Mouse (Mus musculus) right cerebral cortex, adult 2 months (tissue): Measurements from ENCODE around the gene Cldn15.

Experiments used
- DNase-seq, 2 experiments: peaks; one replicate each; pipeline ENCODE4 v3.0.0; 2021 to 2022; ENCODE audit warnings: low spot score in 2 of 2

Cldn15 gene

DNA sequence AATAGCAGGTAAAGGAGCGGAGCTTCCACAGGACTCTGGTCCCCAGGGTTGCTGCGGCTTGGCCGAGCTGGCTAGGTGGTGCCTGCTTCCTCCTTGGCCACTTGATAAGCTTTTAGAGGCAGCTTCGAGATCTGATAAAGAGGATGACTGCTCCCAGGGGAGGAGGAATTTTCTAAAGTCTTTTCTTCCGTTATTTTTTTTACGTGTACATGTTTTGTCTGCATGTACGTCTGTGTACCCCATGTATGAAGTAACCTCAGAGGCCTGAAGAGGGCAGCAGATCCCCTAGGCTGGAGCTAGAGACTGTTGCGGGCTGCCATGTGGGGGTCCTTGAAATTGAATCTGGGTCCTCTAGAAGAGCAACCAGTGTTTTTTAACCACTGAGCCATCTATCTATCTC is 14.6 kb downstream of the Cldn15 start:
- DNase-seq, result no peak

DNA sequence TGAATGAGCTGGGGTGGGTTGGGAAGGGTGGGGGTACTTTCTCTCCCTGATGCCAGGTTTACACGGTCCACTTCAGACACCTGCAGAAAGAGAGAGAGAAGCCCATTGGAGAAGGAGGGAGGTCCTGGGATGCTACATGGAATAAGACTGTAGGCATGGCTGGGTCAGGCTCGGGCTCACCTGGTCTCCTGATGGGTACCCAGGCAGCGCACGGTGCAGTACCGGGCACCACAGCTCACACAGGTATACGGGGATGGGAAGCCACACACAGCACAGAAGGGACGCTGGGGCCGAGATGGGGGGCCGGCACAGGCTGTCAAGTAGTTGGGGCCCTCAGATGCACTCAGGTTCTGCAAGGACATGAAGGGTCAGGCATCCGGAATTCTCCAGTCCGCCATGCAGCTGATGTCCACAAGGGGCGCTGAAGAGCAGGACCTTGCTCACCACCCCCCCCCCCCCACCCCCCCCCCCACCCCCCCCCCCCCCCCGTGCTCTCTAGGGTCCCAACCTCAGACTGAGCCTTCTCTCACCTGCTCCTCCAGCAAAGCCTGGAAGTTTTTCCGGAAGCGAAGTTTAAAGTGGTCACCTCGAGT is 16.0 kb downstream of the Cldn15 start:
- peak in 1 of 2 experiments; percentile 45 for DNase-seq

DNA sequence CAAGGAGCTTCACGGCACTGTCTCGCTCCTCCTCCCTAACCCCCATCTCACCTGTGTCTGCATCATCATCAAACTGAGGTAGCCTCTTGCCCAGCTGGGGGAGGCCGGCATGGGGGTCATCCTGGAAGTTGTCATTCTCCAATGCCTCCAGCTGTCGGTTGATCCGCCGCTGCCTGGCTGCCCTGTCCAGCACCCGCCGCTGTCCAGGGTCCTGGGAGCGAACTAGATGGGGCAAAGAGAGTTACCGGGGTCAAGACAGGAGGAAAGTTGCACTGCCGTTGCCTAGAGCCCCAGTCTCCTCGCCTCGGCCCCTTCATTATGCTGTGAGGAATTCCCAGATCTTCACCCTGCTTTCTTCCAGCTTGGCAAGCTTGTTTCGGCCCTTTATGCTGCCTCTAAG is 18.4 kb downstream of the Cldn15 start:
- no peak for DNase-seq

DNA sequence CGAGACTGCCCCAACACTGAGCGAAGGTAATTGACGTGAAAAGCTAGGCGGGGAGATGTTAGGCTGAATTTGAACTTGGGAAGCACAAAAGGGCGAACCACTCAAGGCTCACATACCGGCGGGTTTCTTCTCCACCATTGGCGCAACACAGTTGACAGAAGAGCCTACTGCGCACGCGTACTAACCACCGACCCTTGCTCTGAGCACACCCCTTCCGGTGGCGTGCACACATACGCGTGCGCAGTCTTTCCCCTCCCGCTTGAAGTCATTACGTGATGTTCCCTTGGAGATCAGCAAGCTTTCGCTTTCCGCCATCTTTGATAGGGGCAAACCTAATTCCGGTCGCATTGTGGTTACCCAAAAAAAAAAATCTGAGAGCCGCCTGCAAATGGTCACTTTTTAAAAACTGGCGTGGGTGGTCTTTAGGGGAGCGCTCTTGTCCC is 20.3 kb downstream of the Cldn15 start, which contains the start of gene Plod3:
Gene Plod3, plus strand, starts transcription at position 325 of the 443 bp plus-strand sequence.
- peak; percentile 96 for DNase-seq

DNA sequence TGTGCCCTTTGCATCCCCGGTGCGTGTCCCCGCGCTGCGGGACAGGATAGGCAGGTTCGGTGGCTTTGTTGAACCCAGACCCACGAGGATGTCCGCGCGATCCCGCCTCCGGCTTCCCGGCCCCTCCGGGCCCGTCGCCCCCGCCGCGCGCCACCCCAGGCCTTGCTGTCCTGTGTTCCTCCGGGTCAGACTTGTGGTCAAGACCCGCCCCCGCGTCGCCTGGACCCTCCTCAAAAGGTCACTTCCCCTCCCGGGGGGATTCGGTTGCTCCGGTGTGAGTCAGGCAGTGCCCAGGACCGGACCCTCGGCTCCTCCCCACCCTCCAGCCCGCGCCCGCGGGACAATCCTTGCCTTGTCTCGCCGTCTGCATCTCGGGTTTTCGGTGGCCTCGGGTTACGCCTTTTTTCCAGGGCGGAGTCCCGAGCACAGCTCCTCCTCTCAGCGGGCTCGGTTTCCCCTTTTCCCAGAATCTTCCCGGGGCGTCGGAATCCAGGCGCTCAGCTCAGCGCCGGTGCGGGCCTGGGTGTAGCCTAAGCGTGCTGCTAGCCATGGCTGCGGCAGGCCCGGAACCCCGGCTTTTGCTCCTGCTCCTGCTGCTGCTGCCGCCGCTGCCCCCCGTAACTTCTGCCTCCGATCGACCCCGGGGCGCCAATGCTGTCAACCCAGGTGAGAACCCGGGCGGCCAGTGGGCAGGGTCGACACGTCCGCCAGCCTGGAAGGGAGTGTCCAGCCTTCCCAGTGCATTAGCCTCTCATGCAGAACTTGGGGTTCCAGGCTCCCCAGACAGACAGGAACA is 20.9 kb downstream of the Cldn15 start:
- peak; percentile 76 to 77 for DNase-seq

DNA sequence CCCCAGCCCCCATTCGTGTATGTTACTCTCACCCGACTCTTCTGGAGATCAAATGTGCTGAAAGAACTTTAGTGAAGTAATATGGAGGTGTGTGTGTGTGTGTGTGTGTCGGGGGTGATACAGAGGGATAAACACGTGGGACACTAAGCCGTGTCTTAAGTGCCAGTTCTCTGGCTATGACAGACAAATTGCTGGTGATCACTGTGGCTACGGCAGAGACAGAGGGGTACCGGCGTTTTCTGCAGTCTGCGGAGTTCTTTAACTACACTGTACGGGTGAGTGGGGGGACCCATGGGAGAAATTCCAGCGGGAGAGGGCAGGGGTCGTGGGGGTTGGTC is 21.5 kb downstream of the Cldn15 start, which contains the start of gene Znhit1:
Gene Znhit1, minus strand, starts transcription at position 88 of the 338 bp plus-strand sequence.
- DNase-seq, result no peak

DNA sequence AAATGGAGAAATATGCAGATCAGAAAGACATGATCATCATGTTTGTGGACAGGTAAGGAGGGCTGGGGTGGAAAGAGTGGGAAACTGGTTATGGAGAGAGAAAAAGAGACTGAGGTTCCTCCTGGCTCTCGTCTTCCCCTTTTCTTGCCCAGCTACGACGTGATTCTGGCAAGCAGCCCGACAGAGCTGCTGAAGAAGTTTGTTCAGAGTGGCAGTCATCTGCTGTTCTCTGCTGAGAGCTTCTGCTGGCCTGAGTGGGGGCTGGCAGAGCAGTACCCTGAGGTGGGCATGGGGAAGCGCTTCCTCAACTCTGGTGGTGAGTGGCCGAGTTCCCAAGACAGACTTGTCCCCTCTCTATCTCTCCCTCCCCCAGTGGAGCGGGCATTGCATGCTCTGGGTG is 22.0 kb downstream of the Cldn15 start:
- DNase-seq, result peak; percentile 28 to 41

DNA sequence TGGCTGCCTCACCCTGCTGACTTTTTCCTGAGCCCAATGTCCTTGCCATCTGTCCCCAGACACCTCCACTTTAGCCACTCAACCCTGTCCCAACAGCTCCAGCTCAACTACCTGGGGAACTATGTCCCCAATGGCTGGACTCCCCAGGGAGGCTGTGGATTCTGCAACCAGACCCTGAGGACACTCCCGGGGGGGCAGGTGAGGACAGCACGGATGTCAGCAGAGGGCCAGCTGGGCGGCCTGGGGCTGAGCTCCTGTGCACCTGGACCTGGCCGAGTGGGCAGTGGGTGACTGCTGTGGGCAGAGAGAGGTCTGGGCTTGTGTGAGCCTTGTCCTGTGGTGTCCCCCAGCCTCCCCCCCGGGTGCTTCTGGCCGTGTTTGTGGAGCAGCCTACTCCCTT is 23.4 kb downstream of the Cldn15 start:
- DNase-seq, result no peak

DNA sequence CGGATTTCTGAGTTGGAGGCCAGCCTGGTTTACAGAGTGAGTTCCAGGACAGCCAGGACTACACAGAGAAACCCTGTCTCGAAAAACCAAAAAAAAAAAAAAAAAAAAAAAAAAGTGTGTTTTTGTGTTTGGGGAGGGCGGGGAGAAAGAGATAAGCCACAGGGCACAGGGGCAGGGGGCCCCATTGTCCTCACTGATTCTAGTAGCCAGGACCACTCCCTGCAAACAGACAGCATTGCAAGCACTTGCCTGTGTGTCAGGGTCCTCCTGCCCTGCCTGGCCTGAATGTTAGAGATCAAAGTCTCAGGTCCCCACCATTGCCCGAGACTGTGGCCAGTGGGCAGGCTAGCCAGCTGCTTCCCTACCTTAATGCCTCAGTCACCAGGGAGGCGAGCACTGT is 33.0 kb downstream of the Cldn15 start:
- DNase-seq, result no peak

DNA sequence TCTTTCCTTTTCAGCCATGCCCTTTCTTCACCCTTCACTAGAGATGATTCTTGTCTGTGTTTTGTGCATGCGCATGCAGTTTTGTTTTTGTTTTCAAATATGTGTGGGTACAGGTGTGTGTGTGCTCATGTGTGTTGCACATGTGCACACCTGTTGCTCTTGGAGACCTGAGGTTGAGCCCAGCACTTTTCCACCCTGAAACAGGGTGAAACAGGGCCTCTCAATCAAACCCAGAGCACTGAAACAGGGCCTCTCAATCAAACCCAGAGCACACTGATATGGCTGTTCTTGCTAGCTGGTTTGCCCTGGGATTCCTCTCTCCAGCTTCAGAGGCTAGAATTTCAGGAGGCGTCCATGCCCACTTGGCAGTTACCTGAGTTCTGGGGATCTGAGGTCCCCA is 34.2 kb downstream of the Cldn15 start:
- no peak for DNase-seq

DNA sequence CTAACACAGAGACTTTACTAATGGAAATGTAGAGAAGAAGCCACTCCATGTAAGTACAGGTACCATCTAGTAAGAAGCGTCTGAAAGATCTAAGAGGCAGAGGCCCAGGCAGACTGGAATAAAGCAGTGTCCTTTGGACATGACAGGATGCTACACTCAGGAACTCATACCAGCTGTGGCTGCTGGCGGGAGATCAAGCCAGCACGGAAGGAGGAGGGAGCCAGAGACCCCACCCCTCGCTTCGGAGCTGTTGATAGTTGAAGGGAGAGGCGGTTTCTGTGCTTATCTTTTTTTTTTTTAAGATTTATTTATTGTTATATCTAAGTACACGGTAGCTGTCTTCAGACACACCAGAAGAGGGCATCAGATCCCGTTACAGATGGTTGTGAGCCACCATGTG is 40.9 kb downstream of the Cldn15 start:
- no peak for DNase-seq

DNA sequence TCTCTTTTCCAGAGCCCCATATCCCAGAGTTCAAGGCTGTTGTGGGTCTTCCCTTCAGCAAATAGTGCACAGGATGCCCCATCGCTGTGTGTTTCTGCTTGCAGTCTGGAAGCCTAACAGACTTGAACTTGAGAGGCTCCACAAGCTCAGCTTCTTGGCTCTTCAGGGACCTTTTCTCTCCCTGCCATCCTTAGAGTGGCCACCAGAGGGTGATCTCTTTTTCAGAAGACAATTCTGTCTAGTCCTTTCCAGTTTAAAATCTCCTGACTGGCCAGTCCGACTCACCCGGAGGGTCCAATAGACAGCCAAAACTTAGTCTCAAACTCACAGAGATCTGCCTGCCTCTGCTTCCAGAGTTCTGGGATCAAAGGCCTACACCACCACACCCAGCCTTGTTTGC is 43.6 kb downstream of the Cldn15 start:
- DNase-seq, result peak; percentile 72 to 75

DNA sequence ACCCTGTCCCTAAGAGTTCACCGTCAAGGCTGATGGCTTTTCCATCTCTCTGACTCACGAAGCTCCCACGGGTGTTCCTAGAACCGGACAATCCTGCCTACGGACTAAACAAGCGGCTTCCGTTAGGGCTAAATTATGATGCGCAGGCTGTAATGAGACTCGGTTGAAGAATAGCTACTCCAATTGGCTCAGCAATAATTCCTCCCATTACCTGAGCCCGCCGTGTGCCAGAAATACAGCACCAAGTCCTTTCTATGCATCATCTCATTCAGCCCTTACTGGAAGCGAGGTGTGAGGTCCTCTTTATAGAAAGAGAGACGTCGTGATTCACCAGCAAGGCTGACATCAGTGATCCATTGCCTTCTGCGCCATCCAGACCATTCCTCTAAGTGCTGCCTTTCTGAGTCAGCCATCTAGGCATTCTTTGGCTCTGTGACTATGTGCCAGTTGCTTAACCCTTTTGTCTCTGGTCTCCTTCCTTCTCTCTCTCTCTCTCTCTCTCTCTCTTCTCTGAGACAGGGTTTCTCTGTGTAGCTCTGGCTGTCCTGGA is 46.1 kb downstream of the Cldn15 start:
- no peak for DNase-seq

DNA sequence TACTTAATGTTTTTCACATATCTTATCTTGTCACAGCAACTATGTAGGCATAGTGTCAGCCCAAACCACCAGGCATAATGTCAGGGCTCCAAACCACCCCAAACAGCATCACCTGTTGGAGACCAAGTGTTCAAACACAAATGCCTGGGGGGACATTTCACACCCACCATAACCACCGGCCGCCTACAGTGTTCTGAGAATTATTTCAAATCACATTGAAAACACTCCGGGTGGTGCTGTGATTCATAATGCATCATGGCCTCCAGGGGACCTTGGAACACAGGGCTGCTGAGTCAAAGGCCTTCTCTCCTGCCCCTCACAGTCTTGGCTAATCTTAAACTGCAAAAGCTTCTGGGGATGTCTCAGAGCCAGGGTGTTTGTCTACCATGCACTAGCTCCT is 49.5 kb downstream of the Cldn15 start:
- no peak for DNase-seq

DNA sequence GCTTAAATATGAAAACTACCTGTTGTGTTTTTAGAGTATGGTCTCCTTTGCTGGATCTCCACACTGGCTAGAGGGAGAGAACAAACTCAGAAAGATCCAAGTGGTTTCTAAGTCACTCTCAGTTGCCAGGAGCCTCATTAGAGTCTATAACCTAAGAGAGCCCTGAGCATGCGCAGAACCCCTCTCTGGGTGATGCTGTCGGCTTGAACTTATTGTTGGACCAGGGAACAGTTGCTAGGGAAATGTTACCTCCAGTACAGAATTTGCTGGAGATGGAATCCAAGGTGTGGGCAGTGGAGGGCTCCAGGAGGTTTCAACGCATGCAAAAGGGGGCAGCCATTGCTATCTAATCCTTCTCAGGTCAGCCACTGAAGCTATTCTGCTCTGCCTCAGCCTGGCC is 57.9 kb downstream of the Cldn15 start:
- DNase-seq, result no peak

DNA sequence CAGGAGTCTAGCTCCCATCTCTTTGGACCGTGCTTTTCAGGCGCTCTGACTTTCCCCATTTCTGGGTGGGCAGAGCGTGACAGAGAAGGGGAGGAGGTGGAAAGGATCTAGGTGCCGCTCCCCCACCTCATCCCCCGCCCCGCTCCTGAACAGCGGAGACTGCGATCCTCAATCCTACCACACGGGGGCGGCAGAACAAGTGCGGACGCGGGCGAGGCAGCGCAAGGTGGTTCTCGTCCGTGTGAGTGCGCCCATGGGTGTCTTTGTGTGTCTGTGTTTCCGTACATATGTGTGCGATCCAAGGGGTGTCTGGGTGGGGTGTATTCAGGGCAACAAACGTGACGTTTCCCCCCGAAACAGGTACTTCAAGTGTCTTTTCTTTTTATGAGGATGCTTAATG is 58.7 kb downstream of the Cldn15 start:
- peak; percentile 87 to 91 for DNase-seq
